Mouse (Mus musculus) layer of hippocampus, adult 2 months (tissue): Measurements from ENCODE around the gene Dmbx1. TPM values are rescaled to one million over a fixed set of nuclear protein-coding genes. Genes with fewer than 3 reads are reported as not detected.

ENCODE experiments used
- DNase-seq, 2 experiments: peaks; one replicate each; pipeline ENCODE4 v3.0.0; 2022; ENCODE audit warnings: low spot score in 2 of 2
- H3K27ac ChIP-seq: fragments of 200-600 bp; 2 replicates; pipeline ENCODE4 v1.8.1; 2022
- H3K4me3 ChIP-seq: fragments of 200-600 bp; 2 replicates; pipeline ENCODE4 v1.8.1; 2022; ENCODE audit warnings: mild to moderate bottlenecking
- CTCF ChIP-seq: fragments of 200-600 bp; conservative IDR thresholded peaks from 2 replicates; pipeline ENCODE4 v1.8.1; 2022; ENCODE audit warnings: antibody characterized with exemption, mild to moderate bottlenecking, moderate library complexity
- total RNA-seq, 2 experiments: library from RNA; stranded (reverse); gene quantifications; 2 replicates each; pipeline ENCODE4 v1.2.3; 2021

The Dmbx1 gene
- total RNA-seq, 2 experiments from 2014 or later: not detected

DNA sequence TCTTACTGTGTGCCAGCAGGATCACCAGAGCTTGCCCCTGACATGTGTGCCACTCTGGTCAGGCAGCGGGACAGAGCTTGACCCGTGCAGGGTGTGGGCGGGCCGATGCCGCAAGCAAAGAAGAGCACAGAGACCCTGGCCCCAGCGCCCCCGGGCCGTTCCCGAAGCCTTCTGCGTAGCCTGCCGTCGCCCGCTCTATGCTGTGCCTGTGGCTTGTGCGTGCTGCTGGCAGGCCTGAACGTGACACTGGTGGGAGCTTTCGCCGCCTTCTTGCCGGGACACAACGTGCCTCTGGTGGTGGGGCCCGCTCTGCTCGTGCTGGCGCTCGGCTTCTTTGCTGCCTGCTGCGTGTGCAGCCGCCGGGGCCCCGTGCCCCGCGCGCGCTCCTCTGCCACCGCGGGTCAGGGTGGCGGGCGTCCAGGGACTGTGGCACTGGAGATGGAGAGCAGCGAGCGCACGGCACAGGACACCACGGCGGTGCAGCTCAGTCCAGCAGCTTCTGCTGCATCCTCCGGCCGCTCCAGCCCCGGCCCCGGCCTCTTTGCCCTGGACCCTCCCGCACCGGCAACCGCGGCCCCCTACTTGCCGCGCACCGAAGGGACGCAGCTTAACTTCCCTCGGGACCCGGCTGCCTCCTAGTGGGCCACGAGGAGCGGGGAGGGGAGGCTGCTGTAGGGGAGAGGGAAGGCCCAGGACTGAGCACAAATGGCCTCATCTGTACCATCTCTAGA, 41.7 kb downstream of the Dmbx1 start:
- no peak overlapping the region for H3K27ac ChIP-seq
- peak; percentile 50 for TF ChIP-seq CTCF
- DNase-seq: no peak
- H3K4me3 ChIP-seq: peak overlapping the region; percentile 40

GRCm38 (mm10) chr4:115894281-115894680, 45.4 kb downstream of the Dmbx1 start:
- Histone ChIP-seq H3K27ac (no peak overlapping the region), H3K4me3 (no peak overlapping the region)
- DNase-seq: no peak
- no peak for TF ChIP-seq CTCF

- no peak for TF ChIP-seq CTCF
- DNase-seq: no peak
- peak within 1 kb of the TSS; percentile 41 for H3K4me3 ChIP-seq
- H3K27ac ChIP-seq: no peak within 1 kb of the TSS
Measured at GRCm38 (mm10) chr4:115890553-115890952, 49.2 kb downstream of the Dmbx1 start, which contains the start of gene 6430628N08Rik. Gene 6430628N08Rik (plus strand): TSS chr4:115890665.

- no peak for TF ChIP-seq CTCF
- H3K4me3 ChIP-seq: peak overlapping the region; percentile 41
- no peak for DNase-seq
- no peak overlapping the region for H3K27ac ChIP-seq
Measured at GRCm38 (mm10) chr4:115890066-115890465, 49.7 kb downstream of the Dmbx1 start.

- no peak overlapping the region for H3K4me3 ChIP-seq
- no peak for DNase-seq
- H3K27ac ChIP-seq: no peak overlapping the region
- no peak for TF ChIP-seq CTCF
Measured at GRCm38 (mm10) chr4:115886875-115887274, 52.9 kb downstream of the Dmbx1 start.

- Histone ChIP-seq H3K27ac (no peak overlapping the region), H3K4me3 (no peak overlapping the region)
- TF ChIP-seq CTCF: no peak
- peak; percentile 19 for DNase-seq
Measured at GRCm38 (mm10) chr4:115885846-115886245, 53.9 kb downstream of the Dmbx1 start.

DNA sequence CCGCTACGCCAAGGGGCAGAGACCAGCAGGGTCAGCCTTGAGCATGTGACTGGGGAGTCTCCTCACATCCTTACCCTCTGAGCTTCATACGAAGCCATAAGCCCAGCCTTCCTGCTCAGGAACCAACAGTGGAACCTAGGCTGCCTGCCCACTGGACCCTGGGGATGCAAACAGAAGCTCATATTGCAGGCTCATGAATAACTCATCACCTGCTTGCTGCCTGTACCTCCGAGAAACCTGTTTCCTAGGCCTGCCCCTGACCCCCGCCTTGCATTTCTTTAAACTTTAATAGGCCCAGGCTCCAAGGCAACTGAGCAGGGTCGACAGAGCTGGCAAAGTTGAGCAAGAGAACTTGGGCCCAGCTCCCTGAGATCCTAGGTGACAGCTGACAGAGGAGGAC, 55.7 kb downstream of the Dmbx1 start, which contains the start of gene Kncn:
TSS of gene Kncn (plus strand) at position 379 of the 400 bp plus-strand sequence.
- Histone ChIP-seq H3K27ac (no peak within 1 kb of the TSS), H3K4me3 (no peak within 1 kb of the TSS)
- no peak for TF ChIP-seq CTCF
- DNase-seq: no peak

- TF ChIP-seq CTCF: no peak
- no peak overlapping the region for H3K4me3 ChIP-seq
- DNase-seq: no peak
- H3K27ac ChIP-seq: no peak overlapping the region
Measured at GRCm38 (mm10) chr4:115882195-115882594, 57.5 kb downstream of the Dmbx1 start.

- no peak overlapping the region for H3K27ac ChIP-seq
- peak; percentile 36 to 55 for DNase-seq
- no peak for TF ChIP-seq CTCF
Measured at GRCm38 (mm10) chr4:115881183-115881582, 58.5 kb downstream of the Dmbx1 start.

GRCm38 (mm10) chr4:115878828-115879227, 60.9 kb downstream of the Dmbx1 start:
- Histone ChIP-seq H3K27ac (no peak overlapping the region), H3K4me3 (no peak overlapping the region)
- no peak for TF ChIP-seq CTCF
- no peak for DNase-seq

More at GRCm38 (mm10) chr4:115881183-115881582, 58.5 kb downstream of the Dmbx1 start:
- no peak overlapping the region for H3K4me3 ChIP-seq

DNA sequence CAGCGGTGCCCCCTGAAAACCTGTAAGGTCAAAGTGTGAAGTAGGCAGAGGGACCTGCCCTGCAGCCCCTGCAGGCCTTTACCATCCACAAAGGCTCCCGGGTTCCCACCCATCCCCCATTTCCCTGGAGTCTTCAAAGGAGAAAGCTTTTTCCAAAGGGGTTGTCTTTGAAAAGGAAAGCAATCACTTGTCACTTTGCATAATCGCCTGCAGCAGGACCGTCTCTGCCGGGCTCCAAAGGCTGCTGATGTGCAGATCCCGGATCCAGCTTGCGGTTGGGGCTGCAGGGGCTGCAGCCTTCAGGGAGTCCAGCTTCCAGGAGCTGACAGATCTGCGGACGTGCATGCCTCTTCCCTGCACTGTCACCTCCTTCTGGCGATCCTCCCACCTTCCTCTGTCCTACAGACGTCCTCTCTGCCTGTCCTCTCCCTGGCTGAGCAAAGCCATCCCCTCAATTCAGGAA, 61.5 kb downstream of the Dmbx1 start:
- Histone ChIP-seq H3K27ac (no peak overlapping the region), H3K4me3 (no peak overlapping the region)
- no peak for DNase-seq
- TF ChIP-seq CTCF: no peak

DNA sequence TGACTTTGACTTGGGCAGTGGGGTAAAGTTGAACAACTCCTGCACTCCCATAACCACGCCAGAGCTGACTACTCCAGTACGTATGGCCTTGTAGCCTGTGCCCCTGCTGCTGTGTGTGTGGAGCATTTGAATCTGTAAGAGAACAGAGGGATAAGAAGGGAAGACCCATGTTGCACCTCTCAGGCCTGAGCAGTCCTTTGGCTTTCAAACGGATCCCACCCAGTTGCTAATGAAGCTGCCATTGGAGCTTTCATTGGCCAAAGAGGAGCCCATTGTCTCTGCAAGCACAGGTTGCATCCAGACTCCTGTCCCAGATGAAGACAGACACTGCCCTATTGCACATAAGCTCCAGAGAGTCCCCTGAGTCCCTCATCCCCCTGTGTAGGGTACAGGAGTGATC, 66.5 kb downstream of the Dmbx1 start:
- no peak for DNase-seq
- Histone ChIP-seq H3K4me3 (no peak overlapping the region), H3K27ac (no peak overlapping the region)
- TF ChIP-seq CTCF: no peak

- DNase-seq: no peak
- Histone ChIP-seq H3K4me3 (no peak overlapping the region), H3K27ac (no peak overlapping the region)
- TF ChIP-seq CTCF: no peak
Measured at GRCm38 (mm10) chr4:115869512-115870210, 70.1 kb downstream of the Dmbx1 start.

Other genes with a start within 250 kb of the Dmbx1 start
- gene Efcab14, start 202.2 kb downstream of the Dmbx1 start, total RNA-seq: 10 to 100 TPM; 47.7 to 53.0 TPM
- under 1 TPM in 1 of 2 experiments, not detected in 1; 0.49 TPM for gene Tex38, start 158.9 kb downstream of the Dmbx1 start, total RNA-seq
- 10 to 100 TPM; 54.2 to 60.9 TPM for gene Atpaf1, start 155.1 kb downstream of the Dmbx1 start, total RNA-seq
- 1 to 10 TPM; 4.8 to 5.0 TPM for gene Mob3c, start 111.8 kb downstream of the Dmbx1 start, total RNA-seq
- gene Mknk1, start 100.7 kb downstream of the Dmbx1 start, total RNA-seq: 10 to 100 TPM; 49.5 to 55.6 TPM
- under 1 TPM; 0.41 to 0.42 TPM for gene Kncn, start 55.5 kb downstream of the Dmbx1 start, total RNA-seq
- gene 6430628N08Rik, start 49.3 kb downstream of the Dmbx1 start, total RNA-seq: not detected
- gene Faah, start 78.0 kb upstream of the Dmbx1 start, total RNA-seq: 100 to 1,000 TPM; 152 to 157 TPM
- gene Nsun4, start 114.0 kb upstream of the Dmbx1 start, total RNA-seq: 10 to 100 TPM in 1 of 2 experiments, 1 to 10 TPM in 1; 9.9 to 10.0 TPM
- 100 to 1,000 TPM; 361 to 383 TPM for gene Uqcrh, start 135.1 kb upstream of the Dmbx1 start, total RNA-seq
- gene Lrrc41, start 135.3 kb upstream of the Dmbx1 start, total RNA-seq: 10 to 100 TPM; 42.8 to 46.4 TPM
- under 1 TPM; 0.64 to 0.91 TPM for gene Rad54l, start 183.8 kb upstream of the Dmbx1 start, total RNA-seq
- 10 to 100 TPM; 69.2 to 77.9 TPM for gene Pomgnt1, start 183.9 kb upstream of the Dmbx1 start, total RNA-seq
- 10 to 100 TPM; 23.4 to 25.8 TPM for gene Lurap1, start 211.4 kb upstream of the Dmbx1 start, total RNA-seq
- gene Tspan1, start 227.7 kb upstream of the Dmbx1 start, total RNA-seq: under 1 TPM in 1 of 2 experiments, not detected in 1; 0.33 TPM
- not detected for gene 1700042G07Rik, start 233.4 kb upstream of the Dmbx1 start, total RNA-seq
- 1 to 10 TPM in 1 of 2 experiments, not detected in 1; 3.2 TPM for gene Gm49337, start 233.5 kb upstream of the Dmbx1 start, total RNA-seq